Comparison of ENCODE assay signal across 12 mouse cellular contexts in genomic region chr5:142989167-142989566, GRCm38 (mm10).
"Had no signal": no experiment of that assay in that cellular context is flagged by ENCODE, and none has a peak within 500 bp of the region (broad histone marks: within the 10 kb centered on the region; RNA-seq: fewer than 3 reads in every experiment).

No protein-coding gene starts in this region.

- H3K9ac ChIP-seq: liver, embryonic 15.5 days; neural tube, embryonic 15.5 days had no signal

- H3K27me3 ChIP-seq: liver, embryonic 15.5 days; neural tube, embryonic 15.5 days had no signal

- H3K4me3 ChIP-seq: left cerebral cortex, adult 2 months; limb, embryonic 10.5 days; liver, embryonic 15.5 days; midbrain, embryonic 10.5 days; myocyte; neural tube, embryonic 15.5 days had no signal

- ATAC-seq: lung, postnatal 0 days had no signal

- H3K4me1 ChIP-seq: limb, embryonic 10.5 days; midbrain, embryonic 10.5 days; neural tube, embryonic 15.5 days had no signal

- H3K4me2 ChIP-seq: liver, embryonic 11.5 days; liver, embryonic 15.5 days; neural tube, embryonic 15.5 days had no signal

- DNase-seq: lung, adult 2 months; right cerebral cortex, adult 18-20 months; right cerebral cortex, postnatal 25 days; thymus, postnatal 36 days had no signal

- H3K27ac ChIP-seq: left cerebral cortex, adult 2 months; limb, embryonic 10.5 days; liver, embryonic 15.5 days; midbrain, embryonic 10.5 days; neural tube, embryonic 15.5 days had no signal

- H3K9me3 ChIP-seq: limb, embryonic 10.5 days; liver, embryonic 15.5 days; neural tube, embryonic 15.5 days had no signal
